Mouse (Mus musculus): Measurements from ENCODE around the gene Egf.

DNA sequence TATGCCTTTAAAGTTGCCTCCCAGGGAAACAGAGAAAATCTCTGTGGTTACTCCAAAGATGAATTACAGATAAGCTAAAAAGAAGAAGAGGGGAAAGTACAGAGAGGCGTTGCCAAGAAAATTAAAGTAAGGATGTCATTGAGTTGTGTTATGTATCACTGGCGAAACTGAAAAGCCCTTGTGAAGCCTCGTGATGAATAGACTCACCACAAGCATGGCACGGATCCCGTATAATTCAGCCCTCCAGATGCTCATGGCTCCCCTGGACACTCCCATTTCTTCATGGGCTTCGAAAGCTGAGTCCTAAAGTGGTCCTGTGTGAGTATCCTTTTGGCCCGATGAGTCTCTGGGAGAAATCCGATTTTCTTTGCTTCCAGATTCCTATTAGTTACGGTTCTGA is 97.9 kb downstream of the Egf start:
- TF ChIP-seq EP300 (IDR thresholded peaks at IDR 0.05) = no peak
- TF ChIP-seq CTCF (IDR thresholded peaks at IDR 0.05) = no peak
